Mouse (Mus musculus): ENCODE measurements at regions not wholly inside any gene's neighbourhood (a gene's known extent, or its start where the extent isn't known, plus 50 kb on each side); places are given as distances from the start of the nearest gene placed in this dataset.
"Not testable (repeated sequence)": the region's sequence is repeated elsewhere in the genome, so short reads cannot be mapped to it uniquely, and the experiment has no call there.

GRCm38 (mm10) chr1:117354624-117355023, 342.3 kb upstream of the Gm28363 start:
- no peaks in the 10 kb centered on the region for H3K9me3 ChIP-seq (ENCODE audit: control insufficient read depth, low read length)
- H3K27ac ChIP-seq (ENCODE audit: low read length) = no peak overlapping the region
- no peaks in the 10 kb centered on the region for H3K27me3 ChIP-seq (replicated peaks; ENCODE audit: control insufficient read depth, insufficient read depth, low read length)
- no peak for ATAC-seq
- no peak overlapping the region for H3K4me2 ChIP-seq (ENCODE audit: low read length)
- H3K4me3 ChIP-seq (replicated peaks; ENCODE audit: low read length) = no peak overlapping the region
- WGBS = 70% methylated on average over 4 of the region's 4 CpGs
- H3K36me3 ChIP-seq (ENCODE audit: control insufficient read depth, insufficient read depth) = no peaks in the 10 kb centered on the region
- H3K9ac ChIP-seq (replicated peaks; ENCODE audit: low read depth, low read length) = no peak overlapping the region
- H3K4me1 ChIP-seq (replicated peaks; ENCODE audit: control insufficient read depth, insufficient read depth, low read length) = no peaks in the 10 kb centered on the region

- H3K4me2 ChIP-seq (ENCODE audit: low read length) = no peak overlapping the region
- 88% methylated on average over 5 of the region's 5 CpGs for WGBS
- no peak overlapping the region for H3K9ac ChIP-seq (replicated peaks; ENCODE audit: low read depth, low read length)
- no peaks in the 10 kb centered on the region for H3K36me3 ChIP-seq (ENCODE audit: control insufficient read depth, insufficient read depth)
- no peaks in the 10 kb centered on the region for H3K4me1 ChIP-seq (replicated peaks; ENCODE audit: control insufficient read depth, insufficient read depth, low read length)
- H3K27me3 ChIP-seq (replicated peaks; ENCODE audit: control insufficient read depth, insufficient read depth, low read length) = no peaks in the 10 kb centered on the region
- H3K27ac ChIP-seq (ENCODE audit: low read length) = no peak overlapping the region
- no peak overlapping the region for H3K4me3 ChIP-seq (replicated peaks; ENCODE audit: low read length)
- H3K9me3 ChIP-seq (ENCODE audit: control insufficient read depth, low read length) = no peaks in the 10 kb centered on the region
- no peak for ATAC-seq
Observed at GRCm38 (mm10) chr1:117356418-117357194, 340.3 kb upstream of the Gm28363 start.

GRCm38 (mm10) chr1:117364066-117364465, 332.9 kb upstream of the Gm28363 start:
- no peaks in the 10 kb centered on the region for H3K36me3 ChIP-seq (ENCODE audit: control insufficient read depth, insufficient read depth)
- no peak overlapping the region for H3K4me2 ChIP-seq (ENCODE audit: low read length)
- H3K9me3 ChIP-seq (ENCODE audit: control insufficient read depth, low read length) = no peaks in the 10 kb centered on the region
- ATAC-seq = no peak
- H3K27ac ChIP-seq (ENCODE audit: low read length) = no peak overlapping the region
- no peaks in the 10 kb centered on the region for H3K27me3 ChIP-seq (replicated peaks; ENCODE audit: control insufficient read depth, insufficient read depth, low read length)
- no peaks in the 10 kb centered on the region for H3K4me1 ChIP-seq (replicated peaks; ENCODE audit: control insufficient read depth, insufficient read depth, low read length)
- H3K9ac ChIP-seq (replicated peaks; ENCODE audit: low read depth, low read length) = no peak overlapping the region
- no peak overlapping the region for H3K4me3 ChIP-seq (replicated peaks; ENCODE audit: low read length)

GRCm38 (mm10) chr1:117412349-117412748, 284.6 kb upstream of the Gm28363 start:
- no peak overlapping the region for H3K27ac ChIP-seq (ENCODE audit: low read length)
- H3K4me1 ChIP-seq (replicated peaks; ENCODE audit: control insufficient read depth, insufficient read depth, low read length) = no peaks in the 10 kb centered on the region
- no peaks in the 10 kb centered on the region for H3K36me3 ChIP-seq (ENCODE audit: control insufficient read depth, insufficient read depth)
- no peaks in the 10 kb centered on the region for H3K27me3 ChIP-seq (replicated peaks; ENCODE audit: control insufficient read depth, insufficient read depth, low read length)
- no peak overlapping the region for H3K4me3 ChIP-seq (replicated peaks; ENCODE audit: low read length)
- no peak overlapping the region for H3K9ac ChIP-seq (replicated peaks; ENCODE audit: low read depth, low read length)
- no peaks in the 10 kb centered on the region for H3K9me3 ChIP-seq (ENCODE audit: control insufficient read depth, low read length)
- H3K4me2 ChIP-seq (ENCODE audit: low read length) = no peak overlapping the region
- no peak for ATAC-seq

GRCm38 (mm10) chr1:117457736-117458135, 239.2 kb upstream of the Gm28363 start:
- H3K9me3 ChIP-seq (ENCODE audit: control insufficient read depth, low read length) = no peaks in the 10 kb centered on the region
- no peak overlapping the region for H3K9ac ChIP-seq (replicated peaks; ENCODE audit: low read depth, low read length)
- H3K36me3 ChIP-seq (ENCODE audit: control insufficient read depth, insufficient read depth) = no peaks in the 10 kb centered on the region
- 47% methylated on average over 2 of the region's 2 CpGs for WGBS
- H3K4me2 ChIP-seq (ENCODE audit: low read length) = no peak overlapping the region
- no peak for ATAC-seq
- no peaks in the 10 kb centered on the region for H3K4me1 ChIP-seq (replicated peaks; ENCODE audit: control insufficient read depth, insufficient read depth, low read length)
- no peak overlapping the region for H3K4me3 ChIP-seq (replicated peaks; ENCODE audit: low read length)
- no peak overlapping the region for H3K27ac ChIP-seq (ENCODE audit: low read length)
- H3K27me3 ChIP-seq (replicated peaks; ENCODE audit: control insufficient read depth, insufficient read depth, low read length) = no peaks in the 10 kb centered on the region

- not testable (repeated sequence) for H3K4me2 ChIP-seq (ENCODE audit: low read length); ATAC-seq; H3K27me3 ChIP-seq (replicated peaks; ENCODE audit: control insufficient read depth, insufficient read depth, low read length); H3K9ac ChIP-seq (replicated peaks; ENCODE audit: low read depth, low read length); H3K4me3 ChIP-seq (replicated peaks; ENCODE audit: low read length); H3K9me3 ChIP-seq (ENCODE audit: control insufficient read depth, low read length); H3K4me1 ChIP-seq (replicated peaks; ENCODE audit: control insufficient read depth, insufficient read depth, low read length); H3K36me3 ChIP-seq (ENCODE audit: control insufficient read depth, insufficient read depth); H3K27ac ChIP-seq (ENCODE audit: low read length)
- WGBS = 67% methylated on average over 7 of the region's 7 CpGs
Observed at GRCm38 (mm10) chr1:117458156-117458850, 238.6 kb upstream of the Gm28363 start.

- ATAC-seq = not testable (repeated sequence)
Observed at GRCm38 (mm10) chr1:117459126-117459525, 237.8 kb upstream of the Gm28363 start.

GRCm38 (mm10) chr1:117490176-117490575, 206.8 kb upstream of the Gm28363 start:
- H3K36me3 ChIP-seq (ENCODE audit: control insufficient read depth, insufficient read depth) = no peaks in the 10 kb centered on the region
- no peak overlapping the region for H3K4me2 ChIP-seq (ENCODE audit: low read length)
- no peak overlapping the region for H3K4me3 ChIP-seq (replicated peaks; ENCODE audit: low read length)
- H3K9ac ChIP-seq (replicated peaks; ENCODE audit: low read depth, low read length) = no peak overlapping the region
- H3K27me3 ChIP-seq (replicated peaks; ENCODE audit: control insufficient read depth, insufficient read depth, low read length) = no peaks in the 10 kb centered on the region
- 82% methylated on average over 3 of the region's 3 CpGs for WGBS
- no peak overlapping the region for H3K27ac ChIP-seq (ENCODE audit: low read length)
- no peaks in the 10 kb centered on the region for H3K9me3 ChIP-seq (ENCODE audit: control insufficient read depth, low read length)
- no peak for ATAC-seq
- H3K4me1 ChIP-seq (replicated peaks; ENCODE audit: control insufficient read depth, insufficient read depth, low read length) = no peaks in the 10 kb centered on the region

More at GRCm38 (mm10) chr1:117459126-117459525, 237.8 kb upstream of the Gm28363 start:
- H3K4me3 ChIP-seq (replicated peaks; ENCODE audit: low read length); H3K9me3 ChIP-seq (ENCODE audit: control insufficient read depth, low read length); H3K27me3 ChIP-seq (replicated peaks; ENCODE audit: control insufficient read depth, insufficient read depth, low read length); H3K4me2 ChIP-seq (ENCODE audit: low read length); H3K36me3 ChIP-seq (ENCODE audit: control insufficient read depth, insufficient read depth); H3K27ac ChIP-seq (ENCODE audit: low read length); H3K9ac ChIP-seq (replicated peaks; ENCODE audit: low read depth, low read length); H3K4me1 ChIP-seq (replicated peaks; ENCODE audit: control insufficient read depth, insufficient read depth, low read length): not testable (repeated sequence)

- Histone ChIP-seq H3K4me3 (replicated peaks; ENCODE audit: low read length) (no peak overlapping the region), H3K4me2 (ENCODE audit: low read length) (no peak overlapping the region), H3K9me3 (ENCODE audit: control insufficient read depth, low read length) (no peaks in the 10 kb centered on the region), H3K27me3 (replicated peaks; ENCODE audit: control insufficient read depth, insufficient read depth, low read length) (no peaks in the 10 kb centered on the region), H3K9ac (replicated peaks; ENCODE audit: low read depth, low read length) (no peak overlapping the region), H3K36me3 (ENCODE audit: control insufficient read depth, insufficient read depth) (no peaks in the 10 kb centered on the region), H3K4me1 (replicated peaks; ENCODE audit: control insufficient read depth, insufficient read depth, low read length) (no peaks in the 10 kb centered on the region), H3K27ac (ENCODE audit: low read length) (no peak overlapping the region)
- ATAC-seq = no peak
Observed at GRCm38 (mm10) chr1:117497003-117497402, 199.9 kb upstream of the Gm28363 start.
